Comparison of ENCODE assay signal across 21 mouse cellular contexts in genomic region chr6:84357911-84358310, GRCm38 (mm10).
A peak's percentile ranks its signal among the peaks of the same experiment; 100 is the strongest.
DNase-seq lines count a peak whose midpoint lies in the region; ATAC-seq lines count a peak whose summit lies in the region.
"Had no signal": no experiment of that assay in that cellular context is flagged by ENCODE, and none has a peak within 500 bp of the region (broad histone marks: within the 10 kb centered on the region; RNA-seq: fewer than 3 reads in every experiment).

No protein-coding gene starts in this region.

- H3K9ac ChIP-seq in embryonic facial prominence, embryonic 13.5 days = no peak overlapping the region
- no peak overlapping the region for H3K9ac ChIP-seq in limb, embryonic 15.5 days
- H3K9ac ChIP-seq in embryonic facial prominence, embryonic 14.5 days (ENCODE audit: low read depth, low read length) = no peak overlapping the region
- H3K9ac ChIP-seq: forebrain, embryonic 13.5 days; forebrain, embryonic 15.5 days had no signal

- no peak for ATAC-seq in embryonic facial prominence, embryonic 13.5 days (ENCODE audit: insufficient number of reproducible peaks, insufficient read depth, low FRiP score, low TSS enrichment, low read depth)
- no peak for ATAC-seq in limb, embryonic 15.5 days (ENCODE audit: insufficient number of reproducible peaks, low FRiP score, low TSS enrichment, low read depth)
- ATAC-seq in embryonic facial prominence, embryonic 14.5 days (ENCODE audit: low read depth) = no peak
- ATAC-seq: activated CD4-positive, CD25-positive, alpha-beta regulatory T cell, adult 4 months; CD4-positive, CD25-positive, alpha-beta regulatory T cell, adult 4 months; forebrain, embryonic 13.5 days; forebrain, embryonic 15.5 days; Patski had no signal

- H3K4me3 ChIP-seq in embryonic facial prominence, embryonic 13.5 days = no peak overlapping the region
- no peak overlapping the region for H3K4me3 ChIP-seq in embryonic facial prominence, embryonic 10.5 days
- H3K4me3 ChIP-seq in limb, embryonic 15.5 days = no peak overlapping the region
- no peak overlapping the region for H3K4me3 ChIP-seq in limb, embryonic 10.5 days
- no peak overlapping the region for H3K4me3 ChIP-seq in embryonic facial prominence, embryonic 14.5 days (ENCODE audit: low read depth, low read length)
- H3K4me3 ChIP-seq: forebrain, embryonic 13.5 days; forebrain, embryonic 15.5 days had no signal

- H3K36me3 ChIP-seq in embryonic facial prominence, embryonic 13.5 days = no peaks in the 10 kb centered on the region
- no peaks in the 10 kb centered on the region for H3K36me3 ChIP-seq in embryonic facial prominence, embryonic 10.5 days (replicated peaks)
- no peaks in the 10 kb centered on the region for H3K36me3 ChIP-seq in limb, embryonic 15.5 days
- no peaks in the 10 kb centered on the region for H3K36me3 ChIP-seq in limb, embryonic 10.5 days
- no peaks in the 10 kb centered on the region for H3K36me3 ChIP-seq in embryonic facial prominence, embryonic 14.5 days (ENCODE audit: control insufficient read depth, insufficient read depth, low read length)
- H3K36me3 ChIP-seq: forebrain, embryonic 15.5 days; G1E had no signal

- H3K9me3 ChIP-seq in embryonic facial prominence, embryonic 13.5 days = no peaks in the 10 kb centered on the region
- H3K9me3 ChIP-seq in embryonic facial prominence, embryonic 10.5 days = no peaks in the 10 kb centered on the region
- no peaks in the 10 kb centered on the region for H3K9me3 ChIP-seq in limb, embryonic 15.5 days
- H3K9me3 ChIP-seq in limb, embryonic 10.5 days (replicated peaks) = no peaks in the 10 kb centered on the region
- H3K9me3 ChIP-seq in embryonic facial prominence, embryonic 14.5 days (ENCODE audit: control insufficient read depth, low read length) = no peaks in the 10 kb centered on the region
- H3K9me3 ChIP-seq: forebrain, embryonic 13.5 days; forebrain, embryonic 15.5 days; G1E had no signal

- 40% methylated on average over 10 of the region's 10 CpGs for WGBS in embryonic facial prominence, embryonic 13.5 days
- 79% methylated on average over 10 of the region's 10 CpGs for WGBS in embryonic facial prominence, embryonic 10.5 days
- 50% methylated on average over 10 of the region's 10 CpGs for WGBS in limb, embryonic 15.5 days
- 89% methylated on average over 10 of the region's 10 CpGs for WGBS in limb, embryonic 10.5 days
- 45% methylated on average over 10 of the region's 10 CpGs for WGBS in embryonic facial prominence, embryonic 14.5 days

- peak overlapping the region; percentile 68 for H3K27ac ChIP-seq in embryonic facial prominence, embryonic 13.5 days
- H3K27ac ChIP-seq in embryonic facial prominence, embryonic 10.5 days (replicated peaks) = no peak overlapping the region
- H3K27ac ChIP-seq in limb, embryonic 15.5 days = peak overlapping the region; percentile 54
- no peak overlapping the region; the same call in 1 of the 2 replicates for H3K27ac ChIP-seq in limb, embryonic 10.5 days
- H3K27ac ChIP-seq in embryonic facial prominence, embryonic 14.5 days (replicated peaks; ENCODE audit: low read depth, low read length) = peak overlapping the region; percentile 31; the same call in 1 of the 2 replicates
- H3K27ac ChIP-seq: forebrain, embryonic 13.5 days; forebrain, embryonic 15.5 days had no signal

- H3K4me2 ChIP-seq in embryonic facial prominence, embryonic 13.5 days = no peak overlapping the region
- H3K4me2 ChIP-seq in limb, embryonic 15.5 days = no peak overlapping the region
- H3K4me2 ChIP-seq in embryonic facial prominence, embryonic 14.5 days (ENCODE audit: low read depth, low read length) = no peak overlapping the region
- H3K4me2 ChIP-seq: forebrain, embryonic 13.5 days; forebrain, embryonic 15.5 days had no signal

- H3K27me3 ChIP-seq in embryonic facial prominence, embryonic 13.5 days = no peaks in the 10 kb centered on the region
- no peaks in the 10 kb centered on the region for H3K27me3 ChIP-seq in embryonic facial prominence, embryonic 10.5 days (replicated peaks; ENCODE audit: low read depth, poor library complexity, severe bottlenecking)
- no peaks in the 10 kb centered on the region for H3K27me3 ChIP-seq in limb, embryonic 15.5 days
- no peaks in the 10 kb centered on the region for H3K27me3 ChIP-seq in limb, embryonic 10.5 days (ENCODE audit: low read depth, poor library complexity, severe bottlenecking)
- no peaks in the 10 kb centered on the region for H3K27me3 ChIP-seq in embryonic facial prominence, embryonic 14.5 days (replicated peaks; ENCODE audit: control insufficient read depth, insufficient read depth, low read length)
- H3K27me3 ChIP-seq: forebrain, embryonic 13.5 days; forebrain, embryonic 15.5 days had no signal

- no peak for DNase-seq in embryonic facial prominence, embryonic 10.5 days (ENCODE audit: low spot score)
- DNase-seq in limb, embryonic 10.5 days (ENCODE audit: low spot score) = no peak
- peak; percentile 56 for DNase-seq in embryonic facial prominence, embryonic 14.5 days (ENCODE audit: low spot score)
- no peak for DNase-seq in ovary, postnatal 10 days (ENCODE audit: low spot score)
- DNase-seq: adrenal gland, adult 8-10 months; adrenal gland, postnatal 14 days; adrenal gland, postnatal 36 days; B cell, adult 2 months; cerebellum, adult 11-12 months; cerebellum, adult 2 months; cerebellum, adult 9-10 months; cerebellum, postnatal 10 days; cerebellum, postnatal 25 days had no signal

- H3K4me1 ChIP-seq in embryonic facial prominence, embryonic 13.5 days = peaks cover 37% of the 10 kb centered on the region
- peaks cover 23% of the 10 kb centered on the region for H3K4me1 ChIP-seq in embryonic facial prominence, embryonic 10.5 days
- H3K4me1 ChIP-seq in limb, embryonic 15.5 days = peaks cover 18% of the 10 kb centered on the region
- H3K4me1 ChIP-seq in limb, embryonic 10.5 days = peaks cover 15% of the 10 kb centered on the region
- H3K4me1 ChIP-seq in embryonic facial prominence, embryonic 14.5 days (ENCODE audit: control insufficient read depth, insufficient read depth, low read length) = peaks cover 29% of the 10 kb centered on the region
- H3K4me1 ChIP-seq: forebrain, embryonic 13.5 days; forebrain, embryonic 15.5 days had no signal

Comparison
In these comparisons a context has a peak if more than half of its experiments do, and no peak if none do; other contexts are left out.
1. H3K27ac ChIP-seq: peak in embryonic facial prominence, embryonic 13.5 days (single experiment), limb, embryonic 15.5 days (single experiment) and embryonic facial prominence, embryonic 14.5 days (single experiment); none in embryonic facial prominence, embryonic 10.5 days (single experiment) and limb, embryonic 10.5 days (single experiment).